Mouse (Mus musculus): ENCODE results near the gene Tacc2. TPM values are rescaled to one million over a fixed set of nuclear protein-coding genes. Genes with fewer than 3 reads are reported as not detected.

Gene Tacc2
- polyA plus RNA-seq, 1 experiment from 2014 or later: 34.7 TPM

- DNase-seq (ENCODE audit: low spot score) (no peak), ATAC-seq (ENCODE audit: insufficient number of reproducible peaks, low FRiP score, low TSS enrichment, low read depth) (no peak)
- 77% methylated on average over 9 of the region's 9 CpGs for WGBS
These were observed 143.6 kb downstream of the Tacc2 start for GRCm38 (mm10) chr7:130720646-130721335.

GRCm38 (mm10) chr7:130726185-130726584 is 148.9 kb downstream of the Tacc2 start:
- no peak overlapping the region for H3K27ac ChIP-seq (replicated peaks; ENCODE audit: low read depth, low read length)
- no peaks in the 10 kb centered on the region for H3K4me1 ChIP-seq (ENCODE audit: control insufficient read depth, insufficient read depth, low read length)
- H3K27me3 ChIP-seq (ENCODE audit: control insufficient read depth, insufficient read depth, low read length): no peaks in the 10 kb centered on the region
- 0 out of 2 replicates have a peak, but pooled peaks cover 5% of the 10 kb centered on the region for H3K36me3 ChIP-seq (ENCODE audit: control insufficient read depth, insufficient read depth, low read length)
- H3K9me3 ChIP-seq (ENCODE audit: control insufficient read depth, low read length): no peaks in the 10 kb centered on the region
- no peak for ATAC-seq (ENCODE audit: insufficient number of reproducible peaks, low FRiP score, low TSS enrichment, low read depth)
- H3K4me3 ChIP-seq (ENCODE audit: low read depth, low read length): no peak overlapping the region
- H3K4me2 ChIP-seq (ENCODE audit: low read depth, severe bottlenecking): no peak overlapping the region
- no peak overlapping the region for H3K9ac ChIP-seq (ENCODE audit: low read length)
- WGBS: 85% methylated on average over 3 of the region's 3 CpGs
- DNase-seq (ENCODE audit: low spot score): no peak

More at GRCm38 (mm10) chr7:130720646-130721335, 143.6 kb downstream of the Tacc2 start:
- Histone ChIP-seq H3K9ac (ENCODE audit: low read length) (no peak overlapping the region; the same call in 1 of the 2 replicates), H3K27me3 (ENCODE audit: control insufficient read depth, insufficient read depth, low read length) (no peaks in the 10 kb centered on the region), H3K4me3 (ENCODE audit: low read depth, low read length) (no peak overlapping the region), H3K9me3 (ENCODE audit: control insufficient read depth, low read length) (no peaks in the 10 kb centered on the region), H3K36me3 (ENCODE audit: control insufficient read depth, insufficient read depth, low read length) (no peaks in the 10 kb centered on the region), H3K4me1 (ENCODE audit: control insufficient read depth, insufficient read depth, low read length) (peaks cover 3% of the 10 kb centered on the region), H3K4me2 (ENCODE audit: low read depth, severe bottlenecking) (no peak overlapping the region), H3K27ac (replicated peaks; ENCODE audit: low read depth, low read length) (no peak overlapping the region)

- ATAC-seq (ENCODE audit: insufficient number of reproducible peaks, low FRiP score, low TSS enrichment, low read depth) (no peak), DNase-seq (ENCODE audit: low spot score) (no peak)
- H3K36me3 ChIP-seq (ENCODE audit: control insufficient read depth, insufficient read depth, low read length): 0 out of 2 replicates have a peak, but pooled peaks cover 5% of the 10 kb centered on the region
- H3K4me1 ChIP-seq (ENCODE audit: control insufficient read depth, insufficient read depth, low read length): no peaks in the 10 kb centered on the region
- no peak overlapping the region for H3K4me3 ChIP-seq (ENCODE audit: low read depth, low read length)
- no peak overlapping the region for H3K27ac ChIP-seq (replicated peaks; ENCODE audit: low read depth, low read length)
- H3K4me2 ChIP-seq (ENCODE audit: low read depth, severe bottlenecking): no peak overlapping the region
- H3K27me3 ChIP-seq (ENCODE audit: control insufficient read depth, insufficient read depth, low read length): no peaks in the 10 kb centered on the region
- H3K9ac ChIP-seq (ENCODE audit: low read length): no peak overlapping the region
- H3K9me3 ChIP-seq (ENCODE audit: control insufficient read depth, low read length): no peaks in the 10 kb centered on the region
- WGBS: 69% methylated on average over 8 of the region's 8 CpGs
These were observed 149.6 kb downstream of the Tacc2 start for GRCm38 (mm10) chr7:130726724-130727422.

GRCm38 (mm10) chr7:130727560-130727959 is 150.3 kb downstream of the Tacc2 start:
- H3K27me3 ChIP-seq (ENCODE audit: control insufficient read depth, insufficient read depth, low read length): no peaks in the 10 kb centered on the region
- no peak overlapping the region for H3K9ac ChIP-seq (ENCODE audit: low read length)
- 0 out of 2 replicates have a peak, but pooled peaks cover 5% of the 10 kb centered on the region for H3K36me3 ChIP-seq (ENCODE audit: control insufficient read depth, insufficient read depth, low read length)
- H3K9me3 ChIP-seq (ENCODE audit: control insufficient read depth, low read length): no peaks in the 10 kb centered on the region
- H3K4me2 ChIP-seq (ENCODE audit: low read depth, severe bottlenecking): no peak overlapping the region
- ATAC-seq (ENCODE audit: insufficient number of reproducible peaks, low FRiP score, low TSS enrichment, low read depth): no peak
- no peak overlapping the region for H3K27ac ChIP-seq (replicated peaks; ENCODE audit: low read depth, low read length)
- no peaks in the 10 kb centered on the region for H3K4me1 ChIP-seq (ENCODE audit: control insufficient read depth, insufficient read depth, low read length)
- WGBS: 93% methylated on average over 4 of the region's 4 CpGs
- no peak overlapping the region for H3K4me3 ChIP-seq (ENCODE audit: low read depth, low read length)
- DNase-seq (ENCODE audit: low spot score): no peak

GRCm38 (mm10) chr7:130731792-130732191 is 154.6 kb downstream of the Tacc2 start:
- no peak overlapping the region for H3K4me3 ChIP-seq (ENCODE audit: low read depth, low read length)
- 75% methylated on average over 7 of the region's 7 CpGs for WGBS
- ATAC-seq (ENCODE audit: insufficient number of reproducible peaks, low FRiP score, low TSS enrichment, low read depth) (no peak), DNase-seq (ENCODE audit: low spot score) (no peak)
- H3K4me2 ChIP-seq (ENCODE audit: low read depth, severe bottlenecking): no peak overlapping the region
- no peak overlapping the region for H3K27ac ChIP-seq (replicated peaks; ENCODE audit: low read depth, low read length)
- no peaks in the 10 kb centered on the region for H3K4me1 ChIP-seq (ENCODE audit: control insufficient read depth, insufficient read depth, low read length)
- no peak overlapping the region for H3K9ac ChIP-seq (ENCODE audit: low read length)
- H3K36me3 ChIP-seq (ENCODE audit: control insufficient read depth, insufficient read depth, low read length): peaks cover 9% of the 10 kb centered on the region; the same call in 1 of the 2 replicates
- H3K9me3 ChIP-seq (ENCODE audit: control insufficient read depth, low read length): no peaks in the 10 kb centered on the region
- no peaks in the 10 kb centered on the region for H3K27me3 ChIP-seq (ENCODE audit: control insufficient read depth, insufficient read depth, low read length)

GRCm38 (mm10) chr7:130732908-130733307 is 155.7 kb downstream of the Tacc2 start:
- no peak for ATAC-seq (ENCODE audit: insufficient number of reproducible peaks, low FRiP score, low TSS enrichment, low read depth)
- H3K9ac ChIP-seq (ENCODE audit: low read length): no peak overlapping the region
- no peaks in the 10 kb centered on the region for H3K9me3 ChIP-seq (ENCODE audit: control insufficient read depth, low read length)
- H3K27me3 ChIP-seq (ENCODE audit: control insufficient read depth, insufficient read depth, low read length): no peaks in the 10 kb centered on the region
- H3K27ac ChIP-seq (replicated peaks; ENCODE audit: low read depth, low read length): no peak overlapping the region
- H3K4me1 ChIP-seq (ENCODE audit: control insufficient read depth, insufficient read depth, low read length): no peaks in the 10 kb centered on the region
- 63% methylated on average over 6 of the region's 6 CpGs for WGBS
- no peak overlapping the region for H3K4me3 ChIP-seq (ENCODE audit: low read depth, low read length)
- peaks cover 9% of the 10 kb centered on the region; the same call in 1 of the 2 replicates for H3K36me3 ChIP-seq (ENCODE audit: control insufficient read depth, insufficient read depth, low read length)
- no peak for DNase-seq (ENCODE audit: low spot score)
- no peak overlapping the region for H3K4me2 ChIP-seq (ENCODE audit: low read depth, severe bottlenecking)

- no peaks in the 10 kb centered on the region for H3K4me1 ChIP-seq (ENCODE audit: control insufficient read depth, insufficient read depth, low read length)
- WGBS: 94% methylated on average over 8 of the region's 8 CpGs
- DNase-seq (ENCODE audit: low spot score): no peak
- ATAC-seq (ENCODE audit: insufficient number of reproducible peaks, low FRiP score, low TSS enrichment, low read depth): no peak
- peaks cover 9% of the 10 kb centered on the region; the same call in 1 of the 2 replicates for H3K36me3 ChIP-seq (ENCODE audit: control insufficient read depth, insufficient read depth, low read length)
- H3K4me2 ChIP-seq (ENCODE audit: low read depth, severe bottlenecking): no peak overlapping the region
- no peaks in the 10 kb centered on the region for H3K27me3 ChIP-seq (ENCODE audit: control insufficient read depth, insufficient read depth, low read length)
- no peak overlapping the region for H3K27ac ChIP-seq (replicated peaks; ENCODE audit: low read depth, low read length)
- no peak overlapping the region for H3K9ac ChIP-seq (ENCODE audit: low read length)
- H3K9me3 ChIP-seq (ENCODE audit: control insufficient read depth, low read length): no peaks in the 10 kb centered on the region
- H3K4me3 ChIP-seq (ENCODE audit: low read depth, low read length): no peak overlapping the region
These were observed 156.2 kb downstream of the Tacc2 start for GRCm38 (mm10) chr7:130733423-130733822.

GRCm38 (mm10) chr7:130734195-130734787 is 157.1 kb downstream of the Tacc2 start:
- peaks cover 5% of the 10 kb centered on the region; the same call in 1 of the 2 replicates for H3K36me3 ChIP-seq (ENCODE audit: control insufficient read depth, insufficient read depth, low read length)
- no peak overlapping the region for H3K9ac ChIP-seq (ENCODE audit: low read length)
- DNase-seq (ENCODE audit: low spot score): no peak
- H3K4me3 ChIP-seq (ENCODE audit: low read depth, low read length): no peak overlapping the region
- H3K4me1 ChIP-seq (ENCODE audit: control insufficient read depth, insufficient read depth, low read length): no peaks in the 10 kb centered on the region
- no peak for ATAC-seq (ENCODE audit: insufficient number of reproducible peaks, low FRiP score, low TSS enrichment, low read depth)
- H3K27me3 ChIP-seq (ENCODE audit: control insufficient read depth, insufficient read depth, low read length): no peaks in the 10 kb centered on the region
- no peaks in the 10 kb centered on the region for H3K9me3 ChIP-seq (ENCODE audit: control insufficient read depth, low read length)
- H3K4me2 ChIP-seq (ENCODE audit: low read depth, severe bottlenecking): no peak overlapping the region
- 94% methylated on average over 2 of the region's 2 CpGs for WGBS
- H3K27ac ChIP-seq (replicated peaks; ENCODE audit: low read depth, low read length): no peak overlapping the region
